Mouse (Mus musculus) CH12.LX (cell line): Measurements from ENCODE around the gene App. TPM values are rescaled to one million over a fixed set of nuclear protein-coding genes. Genes with fewer than 3 reads are reported as not detected.
A peak's percentile ranks its signal among the peaks of the same experiment; 100 is the strongest.

Source experiments
- DNase-seq: peaks from one replicate; pipeline ENCODE4 v3.0.0-alpha.2; 2013; ENCODE audit errors: extremely low read depth
- H3K27ac ChIP-seq: 2 replicates; pipeline ENCODE4 v1.5.1; 2012; ENCODE audit warnings: low read depth, mild to moderate bottlenecking, control low read depth, moderate library complexity; ENCODE audit not compliant: insufficient read depth
- H3K27me3 ChIP-seq: replicated peaks from 2 replicates; pipeline ENCODE3; 2012; ENCODE audit warnings: inconsistent platforms
- H3K36me3 ChIP-seq, 2 experiments: replicated peaks in 1 of 2; 2 replicates each; pipeline versions ENCODE3 to v1.6.1; 2012; ENCODE audit warnings: inconsistent platforms in 1 of 2, low read length in 1 of 2, mild to moderate bottlenecking in 1 of 2, mixed read lengths in 1 of 2, moderate library complexity in 1 of 2; ENCODE audit not compliant: control insufficient read depth in 1 of 2, insufficient read depth in 1 of 2
- H3K4me1 ChIP-seq, 2 experiments: 2 replicates each; pipeline ENCODE4 v1.6.1; 2012; ENCODE audit warnings: inconsistent platforms in 1 of 2, moderate library complexity in 1 of 2; ENCODE audit not compliant: insufficient read depth in 2 of 2, control insufficient read depth in 1 of 2
- H3K4me2 ChIP-seq: 2 replicates; pipeline ENCODE4 v1.6.1; 2012; ENCODE audit warnings: low read depth, mild to moderate bottlenecking, control low read depth; ENCODE audit not compliant: poor library complexity, insufficient read depth, severe bottlenecking
- H3K4me3 ChIP-seq, 3 experiments: fragments of 150-350 bp in 1 of 3; sonication (generic) in 1 of 3; replicated peaks in 1 of 3; 2 replicates each; pipeline versions ENCODE3 to v1.5.1; 2011 to 2012; ENCODE audit warnings: low read depth in 2 of 3, low read length in 2 of 3, mild to moderate bottlenecking in 2 of 3, moderate library complexity in 2 of 3, control low read depth in 1 of 3, improper control_type of control experiment in 1 of 3, inconsistent platforms in 1 of 3, mixed read lengths in 1 of 3; ENCODE audit not compliant: poor library complexity in 1 of 3
- H3K79me2 ChIP-seq: replicated peaks from 2 replicates; pipeline ENCODE4 v1.6.1; 2012; ENCODE audit warnings: mild to moderate bottlenecking, moderate library complexity; ENCODE audit not compliant: control insufficient read depth, poor library complexity, insufficient read depth, severe bottlenecking; ENCODE audit errors: extremely low read depth
- H3K9ac ChIP-seq: 2 replicates; pipeline ENCODE4 v1.6.1; 2012; ENCODE audit warnings: low read depth, mild to moderate bottlenecking, control low read depth, moderate library complexity; ENCODE audit not compliant: insufficient read depth
- H3K9me3 ChIP-seq: replicated peaks from 2 replicates; pipeline ENCODE3; 2012; ENCODE audit warnings: low read length, inconsistent platforms, mixed read lengths
- BHLHE40 ChIP-seq: IDR thresholded peaks from 2 replicates; pipeline ENCODE4 v1.6.1; 2011; ENCODE audit warnings: mild to moderate bottlenecking, low read depth, low read length, improper control_type of control experiment
- CHD1 ChIP-seq: IDR thresholded peaks from 2 replicates; pipeline ENCODE4 v1.6.1; 2012; ENCODE audit warnings: low read depth, low read length, improper control_type of control experiment, inconsistent platforms
- CTCF ChIP-seq, 2 experiments: IDR thresholded peaks in 1 of 2; conservative IDR thresholded peaks in 1 of 2; 2 replicates each; pipeline ENCODE4 v1.5.1; 2011 to 2012; ENCODE audit warnings: low read depth in 2 of 2, low read length in 2 of 2, improper control_type of control experiment in 1 of 2, inconsistent platforms in 1 of 2, mild to moderate bottlenecking in 1 of 2, moderate library complexity in 1 of 2
- E2F4 ChIP-seq: IDR thresholded peaks from 2 replicates; pipeline ENCODE4 v1.6.1; 2011; ENCODE audit warnings: low read depth, low read length, improper control_type of control experiment; ENCODE audit not compliant: insufficient replicate concordance
- ELF1 ChIP-seq: IDR thresholded peaks from 2 replicates; pipeline ENCODE4 v1.6.1; 2014; ENCODE audit warnings: low read depth, mild to moderate bottlenecking, inconsistent platforms, low read length, improper control_type of control experiment
- EP300 ChIP-seq: IDR thresholded peaks from 2 replicates; pipeline ENCODE4 v1.6.1; 2011; ENCODE audit warnings: low read length, improper control_type of control experiment
- ETS1 ChIP-seq: conservative IDR thresholded peaks from 2 replicates; pipeline ENCODE4 v1.6.1; 2012; ENCODE audit warnings: low read depth, mild to moderate bottlenecking, inconsistent platforms, low read length, improper control_type of control experiment, moderate library complexity
- GABPA ChIP-seq: IDR thresholded peaks from 2 replicates; pipeline ENCODE4 v1.6.1; 2012; ENCODE audit warnings: low read depth, low read length, improper control_type of control experiment, inconsistent platforms; ENCODE audit not compliant: insufficient replicate concordance
- IRF4 ChIP-seq: IDR thresholded peaks from 2 replicates; pipeline ENCODE4 v1.6.1; 2014; ENCODE audit warnings: low read depth, mild to moderate bottlenecking, inconsistent platforms, low read length, improper control_type of control experiment
- JUN ChIP-seq: IDR thresholded peaks from 2 replicates; pipeline ENCODE4 v1.6.1; 2011; ENCODE audit warnings: low read depth, mild to moderate bottlenecking, low read length, improper control_type of control experiment, moderate library complexity; ENCODE audit not compliant: insufficient read depth
- JUND ChIP-seq: conservative IDR thresholded peaks from 2 replicates; pipeline ENCODE4 v1.6.1; 2011; ENCODE audit warnings: low read depth, low read length, improper control_type of control experiment
- MAZ ChIP-seq: IDR thresholded peaks from 2 replicates; pipeline ENCODE4 v1.6.1; 2012; ENCODE audit warnings: low read depth, mild to moderate bottlenecking, inconsistent platforms, low read length, improper control_type of control experiment, moderate library complexity
- MEF2A ChIP-seq: IDR thresholded peaks from 2 replicates; pipeline ENCODE4 v1.6.1; 2014; ENCODE audit warnings: low read depth, mild to moderate bottlenecking, inconsistent platforms, low read length, improper control_type of control experiment, borderline replicate concordance
- MYC ChIP-seq: IDR thresholded peaks from 2 replicates; pipeline ENCODE4 v1.6.1; 2011; ENCODE audit warnings: low read depth, mild to moderate bottlenecking, improper control_type of control experiment, low read length
- NELFE ChIP-seq: IDR thresholded peaks from 2 replicates; pipeline ENCODE4 v1.6.1; 2011; ENCODE audit warnings: low read depth, low read length, improper control_type of control experiment
- PAX5 ChIP-seq: IDR thresholded peaks from 2 replicates; pipeline ENCODE4 v1.6.1; 2012; ENCODE audit warnings: low read length, inconsistent platforms, mixed read lengths
- RCOR1 ChIP-seq: conservative IDR thresholded peaks from 2 replicates; pipeline ENCODE4 v1.6.1; 2012; ENCODE audit warnings: low read depth, mild to moderate bottlenecking, inconsistent platforms, low read length, improper control_type of control experiment
- SIN3A ChIP-seq: IDR thresholded peaks from 2 replicates; pipeline ENCODE4 v1.6.1; 2012; ENCODE audit warnings: low read length, improper control_type of control experiment, inconsistent platforms
- SMC3 ChIP-seq: IDR thresholded peaks from 2 replicates; pipeline ENCODE4 v1.6.1; 2011; ENCODE audit warnings: low read depth, low read length, improper control_type of control experiment
- TBP ChIP-seq: conservative IDR thresholded peaks from 2 replicates; pipeline ENCODE4 v1.6.1; 2011; ENCODE audit warnings: low read depth, low read length, improper control_type of control experiment
- TCF12 ChIP-seq: IDR thresholded peaks from 2 replicates; pipeline ENCODE4 v1.6.1; 2014; ENCODE audit warnings: low read depth, mild to moderate bottlenecking, inconsistent platforms, low read length, improper control_type of control experiment
- USF1 ChIP-seq: IDR thresholded peaks from 2 replicates; pipeline ENCODE4 v1.6.1; 2014; ENCODE audit warnings: low read depth, mild to moderate bottlenecking, inconsistent platforms, low read length, improper control_type of control experiment
- ZKSCAN1 ChIP-seq: IDR thresholded peaks from 2 replicates; pipeline ENCODE4 v1.6.1; 2012; ENCODE audit warnings: low read depth, inconsistent platforms, low read length, improper control_type of control experiment, borderline replicate concordance
- ZMIZ1 ChIP-seq: IDR thresholded peaks from 2 replicates; pipeline ENCODE4 v1.6.1; 2012; ENCODE audit warnings: low read depth, mild to moderate bottlenecking, inconsistent platforms, low read length, improper control_type of control experiment
- dilution Hi-C: fragments of 300-500 bp; cut with MboI; formaldehyde crosslinking; loops from 2 replicates; pipeline ENCODE4 v1.14.3; 2020; ENCODE audit warnings: low sequenced_read_pairs; ENCODE audit not compliant: extremely low pct_unique_long_range_greater_than_20kb, extremely low pct_ligation_motif_present
- in situ Hi-C: fragments of 300-500 bp; cut with MboI; formaldehyde crosslinking; loops from 3 replicates; pipeline ENCODE4 v1.14.3; 2019; ENCODE audit warnings: low sequenced_read_pairs, low pct_ligation_motif_present, low pct_unique_long_range_greater_than_20kb, mixed read lengths
- polyA plus RNA-seq: library from polyadenylated mRNA; unstranded; fragments of >175 nt; gene quantifications from 2 replicates; pipeline ENCODE4 v1.2.1, GENCODE M21; 2012; ENCODE audit warnings: low read depth; ENCODE audit not compliant: insufficient read length
- total RNA-seq, 2 experiments: library from RNA; depleted of rRNA; stranded (reverse); fragments of 300-350 nt in 1 of 2; fragments of >200 nt in 1 of 2; gene quantifications; 2 replicates each; pipeline ENCODE4 v1.2.3; 2012 to 2014

App gene
- total and polyA plus RNA-seq, 3 experiments = 31.1 to 99.2 (median 84.1) TPM

DNA sequence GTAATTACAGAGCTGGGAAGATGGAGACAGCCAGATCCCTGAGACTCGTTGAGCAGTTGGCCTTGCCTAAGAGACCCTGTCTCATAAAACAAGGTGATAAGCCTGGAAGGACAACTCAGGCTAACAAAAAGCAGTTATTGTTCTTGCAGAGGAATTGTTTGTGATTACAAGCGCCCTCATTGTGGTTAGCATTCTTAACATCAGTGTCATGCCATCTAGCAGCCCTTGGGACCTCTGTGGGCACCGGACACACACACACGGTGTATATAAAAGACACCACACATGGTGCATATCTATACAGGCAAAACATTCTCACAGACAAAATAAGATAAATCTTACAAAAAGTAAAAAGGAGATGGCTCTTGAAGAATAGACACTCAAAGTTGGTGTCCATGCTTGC, 68.0 kb downstream of the App start:
- H3K4me1 ChIP-seq = peaks cover 47 to 79% of the 10 kb centered on the region in 2 experiments
- no peak overlapping the region for H3K27ac ChIP-seq
- dilution Hi-C loops = no loop called here
- H3K9me3 ChIP-seq = no peaks in the 10 kb centered on the region
- TF ChIP-seq ZKSCAN1 (no peak), PAX5 (no peak), TCF12 (no peak), ZMIZ1 (no peak), SIN3A (no peak), ELF1 (no peak), NELFE (no peak), SMC3 (no peak), USF1 (no peak), CHD1 (no peak), TBP (no peak), E2F4 (no peak), MAZ (no peak), CTCF (conservative IDR thresholded peaks at IDR 0.05 in 1 of 2, IDR thresholded peaks at IDR 0.05 in 1 of 2; ENCODE audit: low read depth in 2 of 2, low read length in 2 of 2) (no peak)
- H3K4me2 ChIP-seq = no peak overlapping the region
- H3K9ac ChIP-seq = no peak overlapping the region
- DNase-seq = no peak
- H3K27me3 ChIP-seq = no peaks in the 10 kb centered on the region
- in situ Hi-C loops = no loop called here
- no peaks in the 10 kb centered on the region; the same call in 1 of the 2 replicates for H3K79me2 ChIP-seq
- H3K36me3 ChIP-seq = peaks cover 9 to 25% of the 10 kb centered on the region in 2 experiments
- no peak overlapping the region for H3K4me3 ChIP-seq

- TF ChIP-seq MYC = 0 out of 2 replicates have a peak, but pooled peaks have one; percentile 48
- peak; percentile 96 for TF ChIP-seq JUN
- TF ChIP-seq BHLHE40 = peak; percentile 39; the same call in 1 of the 2 replicates
- no peak for TF ChIP-seq CTCF (conservative IDR thresholded peaks at IDR 0.05 in 1 of 2, IDR thresholded peaks at IDR 0.05 in 1 of 2; ENCODE audit: low read depth in 2 of 2, low read length in 2 of 2)
- no peak for TF ChIP-seq NELFE
- TF ChIP-seq EP300 = peak; percentile 79
- TF ChIP-seq IRF4 = peak; percentile 73
- peak; percentile 66 for TF ChIP-seq ETS1
- TF ChIP-seq ELF1 = peak; percentile 34; the same call in 1 of the 2 replicates
- TF ChIP-seq GABPA = no peak
- TF ChIP-seq MEF2A = no peak
- TF ChIP-seq RCOR1 = no peak
- TF ChIP-seq JUND = peak; percentile 84
- TF ChIP-seq SIN3A = 0 out of 2 replicates have a peak, but pooled peaks have one; percentile 19
- TF ChIP-seq, all 38 proteins: peak for 9
- Histone ChIP-seq H3K4me2 (peak overlapping the region; percentile 35), H3K36me3 (peaks cover 9 to 33% of the 10 kb centered on the region in 2 experiments), H3K4me3 (peak overlapping the region in 1 of 3 experiments; percentile 36), H3K4me1 (peaks cover 35 to 56% of the 10 kb centered on the region in 2 experiments), H3K9ac (peak overlapping the region; percentile 17; the same call in 1 of the 2 replicates), H3K9me3 (no peaks in the 10 kb centered on the region), H3K27me3 (no peaks in the 10 kb centered on the region), H3K79me2 (no peaks in the 10 kb centered on the region; the same call in 1 of the 2 replicates), H3K27ac (peak overlapping the region; percentile 10)
- DNase-seq = peak; percentile 41
- in situ Hi-C loops (no loop called here), dilution Hi-C loops (no loop called here)
Measured at GRCm38 (mm10) chr16:85103116-85103787, 70.3 kb downstream of the App start.
